Mouse (Mus musculus): ENCODE data around the gene Olfr98. TPM values are rescaled to one million over a fixed set of nuclear protein-coding genes. Genes with fewer than 3 reads are reported as not detected.

Gene Olfr98
- polyA plus RNA-seq (2012; rRNA removed) = not detected in 2 replicates

GRCm38 (mm10) chr17:37263626-37264025, at the start of gene Olfr98:
Olfr98 (minus strand) TSS chr17:37263749.

GRCm38 (mm10) chr17:37304213-37304612, 40.7 kb upstream of the Olfr98 start, which contains the start of gene Olfr101:
Olfr101 (minus strand) TSS chr17:37304313.

GRCm38 (mm10) chr17:37283360-37283759, 19.8 kb upstream of the Olfr98 start, which contains the start of gene Olfr99:
Olfr99 (minus strand) TSS chr17:37283460.

GRCm38 (mm10) chr17:37270058-37270701, 6.6 kb upstream of the Olfr98 start, which contains the start of gene H2-M3:
H2-M3 (plus strand) TSS chr17:37270220.

GRCm38 (mm10) chr17:37237230-37237629, 26.3 kb downstream of the Olfr98 start, which contains the start of gene Olfr97:
Olfr97 (minus strand) TSS chr17:37237330.

GRCm38 (mm10) chr17:37219846-37220245, 43.7 kb downstream of the Olfr98 start, which contains the start of gene Olfr96:
Olfr96 (plus strand) TSS chr17:37220146.

GRCm38 (mm10) chr17:37213018-37213417, 50.5 kb downstream of the Olfr98 start, which contains the start of gene Olfr95:
Olfr95 (minus strand) TSS chr17:37213118.

Other genes with a start within 250 kb of the Olfr98 start
- gene Mog, start 240.4 kb downstream of the Olfr98 start, polyA plus RNA-seq (2012; rRNA removed) = 0.08 and 0.11 TPM in 2 replicates
- gene Gabbr1, start 217.8 kb downstream of the Olfr98 start, polyA plus RNA-seq (2012; rRNA removed) = 279 and 285 TPM in 2 replicates
- gene Olfr90, start 175.2 kb downstream of the Olfr98 start, polyA plus RNA-seq (2012; rRNA removed) = not detected in 2 replicates
- gene Olfr91, start 165.5 kb downstream of the Olfr98 start, polyA plus RNA-seq (2012; rRNA removed) = not detected in 2 replicates
- gene Olfr92, start 143.7 kb downstream of the Olfr98 start, polyA plus RNA-seq (2012; rRNA removed) = not detected in 2 replicates
- gene Olfr93, start 102.3 kb downstream of the Olfr98 start, polyA plus RNA-seq (2012; rRNA removed) = not detected in 2 replicates
- gene Ubd, start 69.9 kb downstream of the Olfr98 start, polyA plus RNA-seq (2012; rRNA removed) = not detected in 2 replicates
- gene Olfr94, start 62.8 kb downstream of the Olfr98 start, polyA plus RNA-seq (2012; rRNA removed) = not detected in 2 replicates
- 0.03 and 0.04 TPM in 2 replicates for gene Olfr95, start 50.6 kb downstream of the Olfr98 start, polyA plus RNA-seq (2012; rRNA removed)
- not detected in 2 replicates for gene Olfr96, start 43.6 kb downstream of the Olfr98 start, polyA plus RNA-seq (2012; rRNA removed)
- not detected in 2 replicates for gene Olfr97, start 26.4 kb downstream of the Olfr98 start, polyA plus RNA-seq (2012; rRNA removed)
- gene H2-M3, start 6.5 kb upstream of the Olfr98 start, polyA plus RNA-seq (2012; rRNA removed) = 0.83 and 0.98 TPM in 2 replicates
- not detected in 2 replicates for gene Olfr99, start 19.7 kb upstream of the Olfr98 start, polyA plus RNA-seq (2012; rRNA removed)
- gene Olfr101, start 40.6 kb upstream of the Olfr98 start, polyA plus RNA-seq (2012; rRNA removed) = not detected in 2 replicates
- not detected in 2 replicates for gene Olfr102, start 53.3 kb upstream of the Olfr98 start, polyA plus RNA-seq (2012; rRNA removed)
- not detected in 2 replicates for gene Olfr103, start 75.9 kb upstream of the Olfr98 start, polyA plus RNA-seq (2012; rRNA removed)
- gene Olfr104-ps, start 95.8 kb upstream of the Olfr98 start, polyA plus RNA-seq (2012; rRNA removed) = not detected in 2 replicates
- gene Olfr105-ps, start 115.3 kb upstream of the Olfr98 start, polyA plus RNA-seq (2012; rRNA removed) = not detected in 2 replicates
- gene Olfr106-ps, start 126.6 kb upstream of the Olfr98 start, polyA plus RNA-seq (2012; rRNA removed) = not detected in 2 replicates
- not detected in 2 replicates for gene Olfr107, start 135.5 kb upstream of the Olfr98 start, polyA plus RNA-seq (2012; rRNA removed)
- not detected in 2 replicates for gene Olfr108, start 181.7 kb upstream of the Olfr98 start, polyA plus RNA-seq (2012; rRNA removed)
- gene Olfr109, start 195.2 kb upstream of the Olfr98 start, polyA plus RNA-seq (2012; rRNA removed) = not detected in 2 replicates
- gene H2-M2, start 219.8 kb upstream of the Olfr98 start, polyA plus RNA-seq (2012; rRNA removed) = not detected in 2 replicates
- 0.03 TPM in 1 of 2 replicates, not detected in the other for gene Olfr110, start 228.7 kb upstream of the Olfr98 start, polyA plus RNA-seq (2012; rRNA removed)
- gene Olfr111, start 244.3 kb upstream of the Olfr98 start, polyA plus RNA-seq (2012; rRNA removed) = 0.04 and 0.05 TPM in 2 replicates

All from central nervous system, embryonic 18 days (tissue).